Mouse (Mus musculus) hematopoietic multipotent progenitor cell, adult 10-12 weeks (in vitro differentiated cells): Measurements from ENCODE around the gene Olfr644. TPM values are rescaled to one million over a fixed set of nuclear protein-coding genes. Genes with fewer than 3 reads are reported as not detected.

Experiments
- polyA plus RNA-seq: library from polyadenylated mRNA; stranded (reverse); fragments of >175 nt; gene quantifications from 2 replicates; pipeline ENCODE4 v1.2.3, GENCODE M21; 2012; ENCODE audit warnings: low replicate concordance

Gene Olfr644
- polyA plus RNA-seq = not detected in 2 replicates

GRCm38 (mm10) chr7:104071769-104072168 lies at the start of gene Olfr644:
TSS of gene Olfr644 (minus strand) at chr7:104071869.

GRCm38 (mm10) chr7:104104757-104104972 lies 33.0 kb upstream of the Olfr644 start, which contains the start of gene Olfr646:
TSS of gene Olfr646 (plus strand) at chr7:104104873.

GRCm38 (mm10) chr7:104085365-104085764 lies 13.7 kb upstream of the Olfr644 start, which contains the start of gene Olfr645:
TSS of gene Olfr645 (minus strand) at chr7:104085465.

GRCm38 (mm10) chr7:104061345-104061744 lies 10.3 kb downstream of the Olfr644 start, which contains the start of gene 4930516K23Rik:
TSS of gene 4930516K23Rik (minus strand) at chr7:104061445.

DNA sequence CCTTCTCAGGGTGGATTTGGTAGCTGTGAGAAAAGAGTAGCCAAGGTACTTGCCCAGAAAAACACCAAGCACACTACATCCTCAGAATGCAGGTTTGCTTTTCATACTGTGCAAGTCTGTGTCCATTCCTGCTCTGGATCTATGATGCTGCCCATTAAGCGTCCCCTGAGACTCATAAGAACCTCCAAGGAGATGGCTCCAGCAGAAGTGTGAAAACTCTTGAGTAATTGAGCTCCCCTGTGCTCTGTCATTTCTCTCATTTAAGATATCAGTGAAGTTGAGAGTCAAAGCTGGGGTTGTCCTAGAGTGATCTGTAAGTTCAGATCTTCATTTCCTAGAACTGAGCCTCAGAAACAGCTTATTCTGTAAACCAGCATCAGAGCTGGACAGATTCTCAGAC lies 19.1 kb downstream of the Olfr644 start, which contains the start of gene Olfr642:
TSS of gene Olfr642 (minus strand) at position 101 of the 400 bp plus-strand sequence.

DNA sequence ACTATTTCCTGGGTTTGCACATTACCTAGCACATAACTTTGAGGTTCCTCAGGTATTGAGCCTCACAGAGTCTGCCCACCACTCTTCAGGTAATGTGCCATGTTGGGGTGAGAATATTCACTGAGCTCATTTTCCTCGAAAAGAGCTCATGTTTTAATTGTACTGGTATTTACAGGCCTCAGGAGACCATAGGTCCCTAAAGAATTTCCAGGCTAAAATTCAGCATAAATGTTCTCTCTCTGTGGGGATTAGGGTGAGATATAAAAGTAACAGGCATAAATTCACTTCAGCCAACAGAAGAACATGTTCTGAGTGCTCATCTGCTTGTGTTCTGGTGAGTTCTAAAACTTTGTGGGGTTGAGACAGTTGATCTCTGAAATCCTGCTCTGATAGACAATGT lies 36.5 kb downstream of the Olfr644 start, which contains the start of gene Olfr641:
TSS of gene Olfr641 (plus strand) at position 301 of the 400 bp plus-strand sequence.

DNA sequence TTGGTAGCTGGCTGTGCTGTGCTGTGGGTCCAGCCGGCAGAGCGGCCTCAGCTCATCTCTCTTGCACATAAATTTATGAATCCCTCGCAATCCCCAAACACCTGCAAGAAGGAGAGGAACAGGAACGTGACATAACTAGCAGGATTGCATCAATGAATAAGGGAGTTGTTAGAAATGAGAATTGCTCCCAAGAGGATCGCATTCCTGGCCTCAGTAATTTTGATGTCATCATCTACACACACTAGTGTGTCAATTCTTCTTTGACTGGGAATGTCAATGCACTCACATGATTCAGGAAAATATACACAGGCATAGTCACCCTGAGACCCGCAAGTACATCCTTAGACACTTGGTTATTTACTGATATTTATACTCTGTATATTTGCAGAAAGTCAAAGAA lies 46.2 kb downstream of the Olfr644 start, which contains the start of gene Olfr640:
TSS of gene Olfr640 (minus strand) at position 101 of the 400 bp plus-strand sequence.

GRCm38 (mm10) chr7:104017203-104017602 lies 54.5 kb downstream of the Olfr644 start, which contains the start of gene Olfr639:
TSS of gene Olfr639 (minus strand) at chr7:104017303.

Other genes starting within 250 kb of the Olfr644 start
- gene Hbb-bs, start 243.8 kb downstream of the Olfr644 start, polyA plus RNA-seq = 6,525 and 69,736 TPM in 2 replicates
- not detected in 2 replicates for gene Hbb-bh2, start 231.3 kb downstream of the Olfr644 start, polyA plus RNA-seq
- gene Hbb-bh1, start 228.7 kb downstream of the Olfr644 start, polyA plus RNA-seq = not detected in 2 replicates
- not detected in 2 replicates for gene Hbb-y, start 218.7 kb downstream of the Olfr644 start, polyA plus RNA-seq
- 0.15 TPM in 1 of 2 replicates, not detected in the other for gene Olfr66, start 185.6 kb downstream of the Olfr644 start, polyA plus RNA-seq
- gene Olfr64, start 177.4 kb downstream of the Olfr644 start, polyA plus RNA-seq = not detected in 2 replicates
- not detected in 2 replicates for gene Olfr65, start 168.4 kb downstream of the Olfr644 start, polyA plus RNA-seq
- gene Olfr631, start 143.0 kb downstream of the Olfr644 start, polyA plus RNA-seq = not detected in 2 replicates
- not detected in 2 replicates for gene Olfr632, start 137.5 kb downstream of the Olfr644 start, polyA plus RNA-seq
- not detected in 2 replicates for gene Olfr633, start 127.4 kb downstream of the Olfr644 start, polyA plus RNA-seq
- gene Olfr635, start 100.7 kb downstream of the Olfr644 start, polyA plus RNA-seq = 0.02 and 0.03 TPM in 2 replicates
- not detected in 2 replicates for gene Olfr638, start 73.1 kb downstream of the Olfr644 start, polyA plus RNA-seq
- gene Olfr639, start 54.6 kb downstream of the Olfr644 start, polyA plus RNA-seq = not detected in 2 replicates
- not detected in 2 replicates for gene Olfr640, start 46.3 kb downstream of the Olfr644 start, polyA plus RNA-seq
- not detected in 2 replicates for gene Olfr641, start 36.4 kb downstream of the Olfr644 start, polyA plus RNA-seq
- gene Olfr642, start 19.2 kb downstream of the Olfr644 start, polyA plus RNA-seq = not detected in 2 replicates
- 0.04 TPM in 1 of 2 replicates, not detected in the other for gene 4930516K23Rik, start 10.4 kb downstream of the Olfr644 start, polyA plus RNA-seq
- gene Olfr645, start 13.6 kb upstream of the Olfr644 start, polyA plus RNA-seq = not detected in 2 replicates
- gene Olfr646, start 33.0 kb upstream of the Olfr644 start, polyA plus RNA-seq = not detected in 2 replicates
- gene Ubqln5, start 58.0 kb upstream of the Olfr644 start, polyA plus RNA-seq = not detected in 2 replicates
- gene Olfr643, start 65.5 kb upstream of the Olfr644 start, polyA plus RNA-seq = not detected in 2 replicates
- not detected in 2 replicates for gene Ubqln3, start 71.4 kb upstream of the Olfr644 start, polyA plus RNA-seq
- gene Ubqlnl, start 78.7 kb upstream of the Olfr644 start, polyA plus RNA-seq = not detected in 2 replicates
- not detected in 2 replicates for gene Olfm5, start 93.0 kb upstream of the Olfr644 start, polyA plus RNA-seq
- gene Olfr648, start 111.5 kb upstream of the Olfr644 start, polyA plus RNA-seq = not detected in 2 replicates
- gene Olfr649, start 124.1 kb upstream of the Olfr644 start, polyA plus RNA-seq = not detected in 2 replicates
- 0.12 TPM in 1 of 2 replicates, not detected in the other for gene Trim6, start 146.9 kb upstream of the Olfr644 start, polyA plus RNA-seq
- gene Trim34a, start 172.6 kb upstream of the Olfr644 start, polyA plus RNA-seq = 0.55 and 1.2 TPM in 2 replicates
- 0.04 TPM in 1 of 2 replicates, not detected in the other for gene Trim5, start 216.2 kb upstream of the Olfr644 start, polyA plus RNA-seq
- not detected in 2 replicates for gene Trim12a, start 243.6 kb upstream of the Olfr644 start, polyA plus RNA-seq